Mouse (Mus musculus): Measurements from ENCODE around the gene Olfr385.
"Not testable (repeated sequence)": the region's sequence is repeated elsewhere in the genome, so short reads cannot be mapped to it uniquely, and the experiment has no call there.

The Olfr385 gene

DNA sequence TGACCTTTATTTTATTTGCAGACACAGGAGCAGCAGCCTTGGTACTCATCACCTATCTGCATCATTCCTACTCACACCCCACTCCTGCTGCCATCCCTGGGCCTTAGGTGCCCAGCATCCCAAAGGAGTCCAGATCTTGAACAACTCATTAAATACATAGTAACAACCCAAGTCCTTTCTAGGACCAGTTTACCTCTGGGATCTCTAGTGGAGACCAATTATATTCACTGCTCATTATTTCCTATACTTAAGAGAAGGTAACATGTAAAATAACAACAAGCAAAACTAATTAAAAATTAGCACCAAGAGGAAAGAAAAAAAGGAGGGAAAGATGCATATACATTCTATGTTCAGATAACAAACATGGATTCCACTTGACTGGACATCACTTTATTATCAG is at the start of gene Olfr385:
Gene Olfr385, minus strand, starts transcription at position 101 of the 400 bp plus-strand sequence.
- H3K36me3 ChIP-seq (ENCODE audit: control insufficient read depth, insufficient read depth, low read length, poor library complexity, severe bottlenecking) = no peaks in the 10 kb centered on the region
- no peaks in the 10 kb centered on the region for H3K27me3 ChIP-seq (ENCODE audit: control insufficient read depth, insufficient read depth, low read length, poor library complexity, severe bottlenecking)
- DNase-seq (ENCODE audit: low read depth, low spot score) = no peak

DNA sequence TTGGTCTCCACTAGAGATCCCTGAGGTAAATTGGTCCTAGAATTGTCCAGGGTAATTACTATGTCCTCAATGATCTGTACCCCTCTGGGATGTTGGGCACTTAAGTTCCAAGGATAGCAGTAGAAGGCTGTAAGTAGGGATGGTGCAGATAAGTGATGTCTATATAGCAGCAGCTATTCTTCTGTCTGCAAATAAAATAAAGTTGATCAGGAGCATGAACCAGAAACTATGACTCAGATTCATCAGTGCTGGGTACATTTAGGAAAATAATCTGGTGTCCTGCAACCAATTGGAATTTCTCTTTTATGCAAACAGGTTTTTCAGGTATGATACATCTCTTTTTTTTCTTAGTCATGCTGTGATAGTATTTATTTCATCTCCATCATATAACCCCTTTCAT is 5.5 kb upstream of the Olfr385 start, which contains the start of gene Olfr384:
Gene Olfr384, plus strand, starts transcription at position 301 of the 400 bp plus-strand sequence.
- no peak for DNase-seq (ENCODE audit: low read depth, low spot score)
- no peaks in the 10 kb centered on the region for H3K36me3 ChIP-seq (ENCODE audit: control insufficient read depth, insufficient read depth, low read length, poor library complexity, severe bottlenecking)

GRCm38 (mm10) chr11:73583188-73583587 is 9.6 kb downstream of the Olfr385 start:
- not testable (repeated sequence) for H3K27me3 ChIP-seq (ENCODE audit: control insufficient read depth, insufficient read depth, low read length, poor library complexity, severe bottlenecking); DNase-seq (ENCODE audit: low read depth, low spot score); H3K36me3 ChIP-seq (ENCODE audit: control insufficient read depth, insufficient read depth, low read length, poor library complexity, severe bottlenecking)

More for the DNA sequence above, 5.5 kb upstream of the Olfr385 start, which contains the start of gene Olfr384:
- H3K27me3 ChIP-seq (ENCODE audit: control insufficient read depth, insufficient read depth, low read length, poor library complexity, severe bottlenecking) = no peaks in the 10 kb centered on the region

GRCm38 (mm10) chr11:73579871-73580270 is 12.9 kb downstream of the Olfr385 start:
- Histone ChIP-seq H3K36me3 (ENCODE audit: control insufficient read depth, insufficient read depth, low read length, poor library complexity, severe bottlenecking) (no peaks in the 10 kb centered on the region), H3K27me3 (ENCODE audit: control insufficient read depth, insufficient read depth, low read length, poor library complexity, severe bottlenecking) (no peaks in the 10 kb centered on the region)
- no peak for DNase-seq (ENCODE audit: low read depth, low spot score)

All from splenic B cell, adult 2 months (primary cell).